In the genomic region with DNA sequence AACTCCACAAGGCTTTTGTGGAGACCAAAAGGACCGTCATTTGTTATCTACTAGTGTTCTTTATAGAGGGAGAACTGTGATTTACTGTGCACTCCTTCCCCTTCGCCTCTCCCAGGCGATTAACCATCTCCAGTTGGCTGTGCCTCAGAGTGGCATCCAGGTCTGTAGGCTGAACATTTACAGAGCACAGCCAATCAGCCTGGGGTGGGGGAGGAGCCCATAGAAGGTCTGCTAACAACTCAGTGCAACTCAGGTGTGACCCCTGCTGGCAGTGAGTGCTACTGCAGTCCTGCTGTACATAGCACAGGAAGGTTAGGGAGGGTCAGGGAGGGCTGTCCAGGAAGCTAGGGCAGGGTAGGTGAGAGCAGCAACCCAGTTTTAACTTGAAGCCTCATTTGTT, we compare ENCODE assay signal across 7 mouse cellular contexts.
DNase-seq lines count a peak whose midpoint lies in the region; ATAC-seq lines count a peak whose summit lies in the region.

No protein-coding gene starts in this region.

- H3K36me3 ChIP-seq in intestine, embryonic 16.5 days (ENCODE audit: control insufficient read depth, insufficient read depth, low read length), result no peaks in the 10 kb centered on the region
- no peaks in the 10 kb centered on the region for H3K36me3 ChIP-seq in midbrain, embryonic 11.5 days (ENCODE audit: control insufficient read depth, insufficient read depth, low read length)

- H3K4me2 ChIP-seq in intestine, embryonic 16.5 days (ENCODE audit: low read depth, low read length), result no peak overlapping the region
- no peak overlapping the region for H3K4me2 ChIP-seq in midbrain, embryonic 11.5 days

- no peak overlapping the region for H3K9ac ChIP-seq in intestine, embryonic 16.5 days (ENCODE audit: low read depth, low read length)
- H3K9ac ChIP-seq in midbrain, embryonic 11.5 days (ENCODE audit: low read length), result no peak overlapping the region

- ATAC-seq in intestine, embryonic 16.5 days, result peak; percentile 97
- ATAC-seq in midbrain, embryonic 11.5 days (ENCODE audit: low FRiP score), result peak; percentile 93

- H3K4me3 ChIP-seq in intestine, embryonic 16.5 days (ENCODE audit: low read length), result no peak overlapping the region
- H3K4me3 ChIP-seq in midbrain, embryonic 11.5 days (ENCODE audit: low read depth, low read length), result no peak overlapping the region

- WGBS in intestine, embryonic 16.5 days, result 2% methylated on average over 3 of the region's 3 CpGs
- 5% methylated on average over 3 of the region's 3 CpGs for WGBS in midbrain, embryonic 11.5 days

- H3K27ac ChIP-seq in intestine, embryonic 16.5 days (ENCODE audit: low read length), result no peak overlapping the region; the same call in 1 of the 2 replicates
- H3K27ac ChIP-seq in midbrain, embryonic 11.5 days (ENCODE audit: low read depth, low read length), result no peak overlapping the region

- intact Hi-C loops in left cerebral cortex, postnatal 36 days (cut with DNase I), result loop anchor here (1.0 kb wide), 1 partner anchor 380 kb away; no protein-coding TSS in a partner anchor

- H3K27me3 ChIP-seq in intestine, embryonic 16.5 days (replicated peaks; ENCODE audit: control insufficient read depth, insufficient read depth, low read length), result no peaks in the 10 kb centered on the region
- H3K27me3 ChIP-seq in midbrain, embryonic 11.5 days (ENCODE audit: control insufficient read depth, insufficient read depth, low read length), result no peaks in the 10 kb centered on the region; the same call in 1 of the 2 replicates

- peaks cover 19% of the 10 kb centered on the region for H3K4me1 ChIP-seq in intestine, embryonic 16.5 days (ENCODE audit: control insufficient read depth, insufficient read depth, low read length)
- H3K4me1 ChIP-seq in midbrain, embryonic 11.5 days (ENCODE audit: control insufficient read depth, insufficient read depth, low read length), result peaks cover 6% of the 10 kb centered on the region; the same call in 1 of the 2 replicates

- peak; percentile 90 to 92 for DNase-seq in adrenal gland, adult 18-20 months (ENCODE audit: low spot score in 2 of 2)
- DNase-seq in embryo, embryonic 11.5 days (ENCODE audit: low read depth, low spot score), result peak; percentile 86
- peak; percentile 84 to 93 for DNase-seq in gastrocnemius, postnatal 4 days (ENCODE audit: low spot score in 2 of 2)
- DNase-seq in left cerebral cortex, postnatal 36 days (ENCODE audit: low spot score in 2 of 2), result peak; percentile 87 to 88
- peak; percentile 99 for DNase-seq in midbrain, embryonic 11.5 days (ENCODE audit: low spot score, missing footprints)
- peak; percentile 90 for DNase-seq in skeletal muscle tissue, adult 2 months (ENCODE audit: low read depth, low spot score)

- H3K9me3 ChIP-seq in intestine, embryonic 16.5 days (ENCODE audit: control insufficient read depth, low read length), result no peaks in the 10 kb centered on the region
- H3K9me3 ChIP-seq in midbrain, embryonic 11.5 days (ENCODE audit: control insufficient read depth, low read length), result no peaks in the 10 kb centered on the region
